In the genomic region with DNA sequence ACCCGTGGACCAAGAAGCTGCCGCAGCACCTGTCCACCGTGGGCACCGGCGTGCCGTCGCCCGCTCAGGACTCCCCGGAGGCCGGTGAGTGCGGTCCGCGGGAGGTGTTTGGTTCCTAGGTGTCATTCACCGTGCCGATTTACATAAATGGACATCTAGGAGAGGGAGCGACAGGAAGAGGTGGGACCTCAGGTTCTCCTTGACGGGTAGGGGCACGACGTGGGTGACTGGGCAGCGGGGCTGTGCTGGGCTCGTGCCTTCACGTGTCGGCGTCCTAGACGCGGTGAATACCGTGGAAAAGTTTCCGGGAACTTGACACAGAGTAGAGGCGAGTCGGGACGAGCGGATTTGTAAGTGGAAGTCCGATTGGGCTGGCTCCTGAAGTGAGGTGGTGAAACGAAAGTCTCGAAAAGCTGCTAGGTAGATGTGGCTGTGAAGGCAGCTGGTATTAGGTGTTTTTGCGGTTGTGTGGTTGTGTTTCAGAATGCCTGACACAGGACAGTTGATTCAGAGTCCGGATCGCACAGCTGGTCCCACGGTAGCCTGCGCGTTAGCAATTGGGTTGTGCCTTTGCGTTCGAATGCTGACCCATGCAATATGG, we compare ENCODE assay signal across 8 mouse cellular contexts. TPM values are rescaled to one million over a fixed set of nuclear protein-coding genes. Genes with fewer than 3 reads are reported as not detected.
A peak's percentile ranks its signal among the peaks of the same experiment; 100 is the strongest.
DNase-seq lines count a peak whose midpoint lies in the region; ATAC-seq and TF ChIP-seq lines count a peak whose summit lies in the region.

No protein-coding gene starts in this region.

- TF ChIP-seq POLR2A in kidney, adult 2 months (IDR thresholded peaks at IDR 0.05; ENCODE audit: low read depth, low read length), result peak; percentile 19
- 0 out of 2 replicates have a peak, but pooled peaks have one; percentile 28 for TF ChIP-seq POLR2A in testis, adult 2 months (IDR thresholded peaks at IDR 0.05; ENCODE audit: control insufficient read depth, low read depth, low read length)

- H3K4me2 ChIP-seq in embryonic facial prominence, embryonic 11.5 days (ENCODE audit: low read depth, low read length), result peak overlapping the region; percentile 99
- H3K4me2 ChIP-seq in liver, embryonic 15.5 days, result peak overlapping the region; percentile 99

- ATAC-seq in CD4-positive, CD25-positive, alpha-beta regulatory T cell, adult 4 months, result peak; percentile 22
- no peak for ATAC-seq in embryonic facial prominence, embryonic 11.5 days (replicated peaks; ENCODE audit: insufficient number of reproducible peaks, low FRiP score, low TSS enrichment, low read depth)
- 0 out of 2 replicates have a peak, but pooled peaks have one; percentile 3 for ATAC-seq in liver, embryonic 15.5 days (ENCODE audit: insufficient read depth)

- H3K27me3 ChIP-seq in embryonic facial prominence, embryonic 11.5 days (ENCODE audit: control insufficient read depth, insufficient read depth, low read length), result peaks cover 8% of the 10 kb centered on the region
- no peaks in the 10 kb centered on the region for H3K27me3 ChIP-seq in kidney, adult 2 months (replicated peaks; ENCODE audit: control insufficient read depth, insufficient read depth, low read length)
- H3K27me3 ChIP-seq in liver, embryonic 15.5 days, result peaks cover 11% of the 10 kb centered on the region
- no peaks in the 10 kb centered on the region for H3K27me3 ChIP-seq in testis, adult 2 months (ENCODE audit: control insufficient read depth, insufficient read depth, low read length)

- H3K4me1 ChIP-seq in embryonic facial prominence, embryonic 11.5 days (ENCODE audit: control insufficient read depth, insufficient read depth, low read length), result no peaks in the 10 kb centered on the region
- H3K4me1 ChIP-seq in kidney, adult 2 months (ENCODE audit: control insufficient read depth, insufficient read depth, low read length), result peaks cover 8% of the 10 kb centered on the region; the same call in 1 of the 2 replicates
- H3K4me1 ChIP-seq in liver, embryonic 15.5 days (replicated peaks), result peaks cover 33% of the 10 kb centered on the region
- peaks cover 6% of the 10 kb centered on the region for H3K4me1 ChIP-seq in testis, adult 2 months (ENCODE audit: control insufficient read depth, insufficient read depth, low read length)

- under 1% methylated on average over 43 of the region's 43 CpGs for WGBS in embryonic facial prominence, embryonic 11.5 days
- WGBS in kidney, adult 2 months, result under 1% methylated on average over 43 of the region's 43 CpGs
- under 1% methylated on average over 43 of the region's 43 CpGs for WGBS in liver, embryonic 15.5 days (ENCODE audit: insufficient replicate concordance)

- DNase-seq in adrenal gland, postnatal 10 days, result peak; percentile 73
- peak; percentile 37 for DNase-seq in embryonic facial prominence, embryonic 11.5 days (ENCODE audit: low spot score)
- peak; percentile 62 to 71 for DNase-seq in heart, adult 9 months (ENCODE audit: low spot score in 2 of 2)
- peak; percentile 89 for DNase-seq in kidney, adult 2 months
- DNase-seq in neural tube, embryonic 10.5 days (ENCODE audit: extremely low spot score, low spot score), result peak; percentile 73

- peak overlapping the region; percentile 61 for H3K9ac ChIP-seq in embryonic facial prominence, embryonic 11.5 days (replicated peaks; ENCODE audit: low read length)
- peak overlapping the region; percentile 93 for H3K9ac ChIP-seq in liver, embryonic 15.5 days

- H3K4me3 ChIP-seq in embryonic facial prominence, embryonic 11.5 days (ENCODE audit: low read depth, low read length), result peak overlapping the region; percentile 70
- peak overlapping the region; percentile 65 for H3K4me3 ChIP-seq in kidney, adult 2 months (ENCODE audit: insufficient read depth, low read depth, low read length)
- peak overlapping the region; percentile 95 for H3K4me3 ChIP-seq in liver, embryonic 15.5 days (replicated peaks)
- H3K4me3 ChIP-seq in testis, adult 2 months (ENCODE audit: control insufficient read depth, low read depth, low read length), result peak overlapping the region; percentile 98

- H3K27ac ChIP-seq in embryonic facial prominence, embryonic 11.5 days (replicated peaks; ENCODE audit: low read depth, low read length), result no peak overlapping the region
- peak overlapping the region; percentile 75 for H3K27ac ChIP-seq in kidney, adult 2 months (ENCODE audit: insufficient read depth, low read depth, low read length)
- peak overlapping the region; percentile 93 for H3K27ac ChIP-seq in liver, embryonic 15.5 days (replicated peaks)
- H3K27ac ChIP-seq in testis, adult 2 months (ENCODE audit: control insufficient read depth, insufficient read depth, low read depth, low read length), result peak overlapping the region; percentile 98

- no peaks in the 10 kb centered on the region for H3K36me3 ChIP-seq in embryonic facial prominence, embryonic 11.5 days (replicated peaks; ENCODE audit: control insufficient read depth, insufficient read depth, low read depth, low read length)
- no peaks in the 10 kb centered on the region for H3K36me3 ChIP-seq in kidney, adult 2 months (ENCODE audit: control insufficient read depth, insufficient read depth, low read length)
- no peaks in the 10 kb centered on the region for H3K36me3 ChIP-seq in liver, embryonic 15.5 days (replicated peaks)
- no peaks in the 10 kb centered on the region; the same call in 1 of the 2 replicates for H3K36me3 ChIP-seq in testis, adult 2 months (ENCODE audit: control insufficient read depth, insufficient read depth, low read length)

- no peak for TF ChIP-seq CTCF in kidney, adult 2 months (conservative IDR thresholded peaks at IDR 0.05; ENCODE audit: insufficient read depth, insufficient read length, low read depth, low read length)
- no peak for TF ChIP-seq CTCF in testis, adult 2 months (IDR thresholded peaks at IDR 0.05; ENCODE audit: control insufficient read depth, insufficient read depth, insufficient replicate concordance, low read depth, low read length)

- no peaks in the 10 kb centered on the region for H3K9me3 ChIP-seq in embryonic facial prominence, embryonic 11.5 days (replicated peaks; ENCODE audit: control insufficient read depth, low read length)
- no peaks in the 10 kb centered on the region for H3K9me3 ChIP-seq in liver, embryonic 15.5 days (replicated peaks)

RNA-seq across cellular contexts. Expression of gene Larp1b, which starts 1.1 kb away (rescaled TPM):
- 10 to 100 TPM; 12.7 to 27.2 TPM for polyA plus RNA-seq in CD4-positive, CD25-positive, alpha-beta regulatory T cell, adult 4 months (2017; shearing (Covaris generic))
- 10 to 100 TPM; 37.3 to 39.9 TPM for total RNA-seq in adrenal gland, postnatal 10 days (2021)
- 1.4 and 1.7 TPM in 2 replicates for polyA plus RNA-seq in embryonic facial prominence, embryonic 11.5 days (2014; fragmentation: Nextera tagmentation; extraction: Ambion mirVana)
- polyA plus RNA-seq in kidney, adult 2 months (2012; rRNA removed), result 13.2 and 15.6 TPM in 2 replicates
- polyA plus RNA-seq in liver, embryonic 15.5 days (2015; fragmentation: Nextera tagmentation; extraction: Ambion mirVana), result 6.5 and 7.1 TPM in 2 replicates
- 114 and 127 TPM in 2 replicates for polyA plus RNA-seq in testis, adult 2 months (2012; rRNA removed)

RNA-seq across cellular contexts. Expression of gene 1700034I23Rik, which starts 48.4 kb away (rescaled TPM):
- under 1 TPM; 0.86 to 0.96 TPM for polyA plus RNA-seq in CD4-positive, CD25-positive, alpha-beta regulatory T cell, adult 4 months (2017; shearing (Covaris generic))
- total RNA-seq in adrenal gland, postnatal 10 days (2021), result under 1 TPM in 1 of 2 experiments, not detected in 1; 0.15 TPM
- 0.17 TPM in 1 of 2 replicates, not detected in the other for polyA plus RNA-seq in embryonic facial prominence, embryonic 11.5 days (2014; fragmentation: Nextera tagmentation; extraction: Ambion mirVana)
- 0.03 TPM in 1 of 2 replicates, not detected in the other for polyA plus RNA-seq in kidney, adult 2 months (2012; rRNA removed)
- 0.08 TPM in 1 of 2 replicates, not detected in the other for polyA plus RNA-seq in liver, embryonic 15.5 days (2015; fragmentation: Nextera tagmentation; extraction: Ambion mirVana)
- 120 and 145 TPM in 2 replicates for polyA plus RNA-seq in testis, adult 2 months (2012; rRNA removed)

Comparison
In these comparisons a context has a peak if more than half of its experiments do, and no peak if none do; other contexts are left out.
1. DNase-seq: peak in every context shown above with its lines; median percentile 89 in kidney, adult 2 months; 73 in adrenal gland, postnatal 10 days; 73 in neural tube, embryonic 10.5 days; 66 in heart, adult 9 months; 37 in embryonic facial prominence, embryonic 11.5 days.
2. RNA of gene 1700034I23Rik, which starts 48.4 kb away (polyA plus RNA-seq): 120 to 145 TPM in testis, adult 2 months; 0.86 to 0.96 TPM in CD4-positive, CD25-positive, alpha-beta regulatory T cell, adult 4 months, 0.17 TPM in embryonic facial prominence, embryonic 11.5 days, 0.08 TPM in liver, embryonic 15.5 days and 0.03 TPM in kidney, adult 2 months; every median in the first group is over 10 times any median in the second.
3. Peak in every context shown above with its lines, with median percentiles within 50 percentile points of each other: H3K4me3 ChIP-seq.